Mouse (Mus musculus) testis, adult 2 months (tissue): ENCODE measurements at regions not wholly inside any gene's neighbourhood (a gene's known extent, or its start where the extent isn't known, plus 50 kb on each side); places are given as distances from the start of the nearest gene placed in this dataset.

ENCODE experiments used
- CTCF ChIP-seq: fragments of 200-500 bp; IDR thresholded peaks from 2 replicates; pipeline ENCODE4 v1.5.1; 2012; ENCODE audit warnings: low read depth, mild to moderate bottlenecking, inconsistent platforms, low read length, moderate library complexity; ENCODE audit not compliant: control insufficient read depth, insufficient read depth, insufficient replicate concordance
- POLR2A ChIP-seq: fragments of 200-500 bp; IDR thresholded peaks from 2 replicates; pipeline ENCODE4 v1.6.1; 2012; ENCODE audit warnings: low read depth, mild to moderate bottlenecking, inconsistent platforms, low read length, moderate library complexity; ENCODE audit not compliant: control insufficient read depth

DNA sequence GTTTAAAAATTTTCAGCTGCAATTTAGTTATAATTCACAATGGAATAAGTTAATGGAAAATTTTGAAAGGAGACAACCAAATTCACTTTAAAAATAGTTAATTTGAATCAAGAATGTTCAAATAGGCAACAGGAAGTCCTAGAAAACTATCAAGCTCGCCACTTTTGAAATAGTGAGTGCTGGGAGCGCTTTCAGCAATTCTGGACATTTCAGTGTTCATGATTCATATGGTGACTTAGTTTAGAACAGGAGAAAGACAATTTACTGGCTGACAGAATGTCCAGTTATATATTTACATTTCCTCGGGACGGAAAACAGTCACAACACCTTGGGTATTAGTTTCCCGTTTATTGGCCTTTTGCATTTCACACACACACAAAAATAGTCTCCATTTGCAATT, 691.9 kb upstream of the Adgrl2 start:
- TF ChIP-seq CTCF (no peak), POLR2A (no peak)
